Mouse (Mus musculus) forebrain, embryonic 10.5 days (tissue): Measurements from ENCODE around the gene Zscan25. TPM values are rescaled to one million over a fixed set of nuclear protein-coding genes. Genes with fewer than 3 reads are reported as not detected.
"Not testable (repeated sequence)": the region's sequence is repeated elsewhere in the genome, so short reads cannot be mapped to it uniquely, and the experiment has no call there.

ENCODE experiments used
- DNase-seq: peaks from one replicate; pipeline ENCODE4 v3.0.0-alpha.2; 2017; ENCODE audit warnings: low spot score; ENCODE audit errors: extremely low spot score
- H3K27ac ChIP-seq: fragments of 300-500 bp; sonication (generic); 2 replicates; pipeline ENCODE4 v1.5.1; 2016; ENCODE audit warnings: mild to moderate bottlenecking
- H3K27me3 ChIP-seq: fragments of 300-500 bp; sonication (generic); 2 replicates; pipeline ENCODE4 v1.6.1; 2016; ENCODE audit warnings: mild to moderate bottlenecking; ENCODE audit not compliant: poor library complexity, severe bottlenecking
- H3K36me3 ChIP-seq: fragments of 300-500 bp; sonication (generic); replicated peaks from 2 replicates; pipeline ENCODE4 v1.6.1; 2016; ENCODE audit warnings: mild to moderate bottlenecking, moderate library complexity
- H3K4me1 ChIP-seq: fragments of 300-500 bp; sonication (generic); 2 replicates; pipeline ENCODE4 v1.6.1; 2016
- H3K4me3 ChIP-seq: fragments of 300-500 bp; sonication (generic); 2 replicates; pipeline ENCODE4 v1.5.1; 2016; ENCODE audit warnings: mild to moderate bottlenecking, moderate library complexity
- H3K9me3 ChIP-seq: fragments of 300-500 bp; sonication (generic); 2 replicates; pipeline ENCODE4 v1.6.1; 2016; ENCODE audit warnings: mild to moderate bottlenecking, moderate library complexity
- WGBS: fragments of 180-500 bp; shearing (Covaris S2); methylation state at CpG from one replicate; pipeline ENCODE4 v1.1.7; 2016; 5-methylcytosine and 5-hydroxymethylcytosine counted together
- polyA plus RNA-seq: library from polyadenylated mRNA; unstranded; fragments of >200 nt; fragmentation: Nextera tagmentation; extraction: Ambion mirVana; gene quantifications from 2 replicates; pipeline ENCODE4 v1.2.1, GENCODE M21; 2016

Zscan25 gene
- polyA plus RNA-seq, result 0.42 and 0.46 TPM in 2 replicates

DNA sequence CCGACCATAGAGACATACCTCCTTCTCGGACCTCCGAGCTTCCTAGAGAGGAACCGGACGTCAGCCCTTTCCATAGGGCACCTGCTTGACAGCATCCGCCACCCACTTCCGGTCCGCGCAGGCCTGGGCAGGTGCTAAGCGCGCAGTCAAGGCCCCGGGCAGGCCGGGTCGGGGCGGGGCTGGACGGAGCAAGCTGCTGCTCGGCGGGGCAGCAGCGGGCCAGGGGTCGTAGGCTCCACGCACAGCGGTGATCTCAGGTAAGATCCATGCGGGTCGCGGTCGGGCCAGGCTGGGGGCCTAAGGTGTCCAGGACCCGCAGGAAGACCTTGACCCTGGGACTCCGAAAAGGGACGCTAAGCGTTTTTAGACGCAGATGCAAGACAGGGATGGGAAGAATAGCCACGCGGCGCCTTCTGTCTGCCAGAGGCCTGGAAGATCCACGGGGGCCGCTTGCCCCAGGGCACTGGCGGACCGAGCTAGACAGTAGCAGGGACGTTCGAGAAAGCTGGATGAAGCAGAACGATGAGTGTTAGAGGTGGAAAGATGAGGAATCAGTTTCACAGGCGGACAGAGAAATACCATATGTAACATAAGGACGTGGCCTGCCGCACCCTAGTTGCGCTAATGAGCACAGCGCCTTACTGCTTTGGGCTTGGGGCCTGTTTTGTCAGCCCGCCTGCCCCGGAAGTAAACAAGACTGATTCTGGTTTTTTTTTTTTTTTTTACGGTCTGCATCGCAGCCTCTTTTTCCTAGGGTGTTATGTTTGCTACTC lies at the start of gene Zscan25:
Zscan25 (plus strand) TSS at position 130 of the 773 bp plus-strand sequence.
- Histone ChIP-seq H3K9me3 (no peaks in the 10 kb centered on the region), H3K27me3 (no peaks in the 10 kb centered on the region), H3K36me3 (peaks cover 33% of the 10 kb centered on the region), H3K4me3 (peak within 1 kb of the TSS; percentile 75), H3K27ac (peak within 1 kb of the TSS; percentile 91), H3K4me1 (peaks cover 10% of the 10 kb centered on the region)
- DNase-seq, result peak; percentile 91
- WGBS, result 1% methylated on average over 50 of the region's 50 CpGs

DNA sequence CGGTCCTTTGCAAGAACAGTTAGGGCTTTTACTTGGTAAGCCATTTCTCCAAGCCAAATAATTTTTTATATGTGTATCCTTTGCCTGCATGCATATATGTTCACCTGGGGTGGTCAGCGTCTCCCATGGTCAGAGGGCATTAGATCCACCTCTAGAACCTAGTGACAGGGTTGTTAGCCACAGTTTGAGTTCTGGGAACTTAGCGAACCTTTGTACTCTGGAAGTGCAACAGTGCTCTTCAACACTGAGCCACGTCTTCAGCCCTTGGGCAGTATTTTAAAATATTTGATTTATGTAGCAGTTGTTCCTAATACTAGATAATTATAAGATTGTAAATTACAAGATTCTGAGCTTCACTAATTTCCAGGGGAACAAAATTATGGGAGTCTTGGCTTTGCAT lies 49.7 kb upstream of the Zscan25 start:
- Histone ChIP-seq H3K27ac (no peak overlapping the region), H3K9me3 (no peaks in the 10 kb centered on the region), H3K4me3 (peak overlapping the region; percentile 99)

DNA sequence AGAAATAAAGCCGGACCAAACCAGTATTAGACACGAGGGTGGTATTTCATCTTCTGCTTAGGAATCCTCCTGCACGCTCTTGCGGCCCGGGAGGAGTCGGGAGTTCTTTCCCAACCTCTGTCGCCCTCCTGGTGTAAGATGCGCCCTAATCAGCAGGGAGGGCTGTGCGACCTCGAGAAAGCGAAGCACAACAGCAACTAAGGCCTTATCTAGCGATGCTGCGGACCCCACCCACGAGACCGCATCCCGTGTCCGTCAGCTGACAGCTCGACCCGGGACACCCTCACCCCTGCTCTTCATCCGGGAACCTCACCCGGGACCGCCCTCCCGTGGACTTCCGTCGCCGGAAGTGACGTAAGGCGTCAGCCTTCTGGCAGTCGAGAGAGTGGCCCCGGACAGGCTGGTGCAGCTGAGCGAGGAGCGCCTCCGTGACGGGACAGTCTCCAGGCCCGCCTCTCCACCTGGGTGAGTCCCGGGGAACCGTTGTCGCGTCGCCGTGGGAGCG lies 48.9 kb upstream of the Zscan25 start, which contains the start of gene Zfp655:
Zfp655 (plus strand) TSS at position 349 of the 505 bp plus-strand sequence.
- no peaks in the 10 kb centered on the region for H3K27me3 ChIP-seq
- peak within 1 kb of the TSS; percentile 88 for H3K27ac ChIP-seq
- H3K36me3 ChIP-seq, result peaks cover 32% of the 10 kb centered on the region
- peak; percentile 96 for DNase-seq
- H3K4me1 ChIP-seq, result peaks cover 24% of the 10 kb centered on the region
- H3K9me3 ChIP-seq, result no peaks in the 10 kb centered on the region
- H3K4me3 ChIP-seq, result peak within 1 kb of the TSS; percentile 99
- WGBS, result under 1% methylated on average over 42 of the region's 42 CpGs

More for the DNA sequence above, 49.7 kb upstream of the Zscan25 start:
- H3K36me3 ChIP-seq, result peaks cover 24% of the 10 kb centered on the region
- no peak for DNase-seq
- 94% methylated on average over 4 of the region's 4 CpGs for WGBS
- H3K4me1 ChIP-seq, result peaks cover 24% of the 10 kb centered on the region
- H3K27me3 ChIP-seq, result no peaks in the 10 kb centered on the region

- peaks cover 36% of the 10 kb centered on the region for H3K36me3 ChIP-seq
- H3K27me3 ChIP-seq, result no peaks in the 10 kb centered on the region
- H3K4me1 ChIP-seq, result peaks cover 24% of the 10 kb centered on the region
- under 1% methylated on average over 49 of the region's 49 CpGs for WGBS
- no peaks in the 10 kb centered on the region for H3K9me3 ChIP-seq
- DNase-seq, result no peak
- H3K4me3 ChIP-seq, result peak overlapping the region; percentile 99
- H3K27ac ChIP-seq, result peak overlapping the region; percentile 88
Measured at GRCm38 (mm10) chr5:145231893-145232411, 48.3 kb upstream of the Zscan25 start.

GRCm38 (mm10) chr5:145234636-145235035 lies 45.7 kb upstream of the Zscan25 start:
- Histone ChIP-seq H3K27me3 (no peaks in the 10 kb centered on the region), H3K36me3 (peaks cover 63% of the 10 kb centered on the region), H3K4me1 (peaks cover 24% of the 10 kb centered on the region), H3K4me3 (no peak overlapping the region), H3K27ac (no peak overlapping the region), H3K9me3 (no peaks in the 10 kb centered on the region)
- DNase-seq, result no peak

DNA sequence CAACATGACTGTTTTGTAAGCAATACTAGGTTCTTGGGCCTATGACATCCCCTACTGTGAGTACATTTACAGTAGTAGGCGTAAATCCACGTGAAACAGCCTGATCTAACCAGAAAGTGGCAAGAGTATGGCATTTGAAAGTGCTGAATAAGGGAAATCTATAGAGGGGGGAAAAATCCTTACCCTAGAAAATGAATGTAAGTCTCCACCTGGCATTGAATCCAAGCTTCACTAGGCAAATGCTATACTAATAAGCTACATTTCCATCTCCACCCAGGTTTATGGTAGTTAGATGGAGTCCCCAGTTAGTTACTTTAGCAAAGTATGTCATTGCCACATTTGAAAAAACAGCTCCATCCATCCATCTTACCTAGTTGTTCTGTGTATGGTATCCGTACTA lies 30.8 kb upstream of the Zscan25 start:
- no peak overlapping the region for H3K27ac ChIP-seq
- peaks cover 7% of the 10 kb centered on the region; the same call in 1 of the 2 replicates for H3K9me3 ChIP-seq
- WGBS, result 88% methylated on average over 3 of the region's 3 CpGs
- no peak overlapping the region for H3K4me3 ChIP-seq
- DNase-seq, result no peak
- H3K36me3 ChIP-seq, result peaks cover 84% of the 10 kb centered on the region
- H3K27me3 ChIP-seq, result no peaks in the 10 kb centered on the region
- H3K4me1 ChIP-seq, result no peaks in the 10 kb centered on the region

DNA sequence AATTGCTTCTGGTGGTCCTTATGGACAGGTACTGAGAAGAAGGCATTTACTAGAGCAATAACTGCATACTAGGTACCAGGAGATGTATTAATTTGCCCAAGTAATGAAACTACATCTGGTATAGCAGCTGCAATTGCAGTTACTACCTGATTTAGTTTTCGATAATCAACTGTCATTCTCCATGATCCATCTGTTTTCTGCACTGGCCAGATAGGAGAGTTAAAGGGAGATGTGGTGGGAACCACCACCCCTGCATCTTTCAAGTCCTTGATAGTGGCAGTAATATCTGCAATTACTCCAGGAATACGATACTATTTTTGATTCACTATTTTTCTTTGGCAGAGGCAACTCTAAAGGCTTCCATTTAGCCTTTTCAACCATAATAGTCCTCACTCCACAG lies 6.7 kb upstream of the Zscan25 start:
- H3K27me3 ChIP-seq, H3K27ac ChIP-seq, DNase-seq, H3K4me1 ChIP-seq, H3K4me3 ChIP-seq, H3K36me3 ChIP-seq, H3K9me3 ChIP-seq: not testable (repeated sequence)
- 93% methylated on average over 2 of the region's 2 CpGs for WGBS

DNA sequence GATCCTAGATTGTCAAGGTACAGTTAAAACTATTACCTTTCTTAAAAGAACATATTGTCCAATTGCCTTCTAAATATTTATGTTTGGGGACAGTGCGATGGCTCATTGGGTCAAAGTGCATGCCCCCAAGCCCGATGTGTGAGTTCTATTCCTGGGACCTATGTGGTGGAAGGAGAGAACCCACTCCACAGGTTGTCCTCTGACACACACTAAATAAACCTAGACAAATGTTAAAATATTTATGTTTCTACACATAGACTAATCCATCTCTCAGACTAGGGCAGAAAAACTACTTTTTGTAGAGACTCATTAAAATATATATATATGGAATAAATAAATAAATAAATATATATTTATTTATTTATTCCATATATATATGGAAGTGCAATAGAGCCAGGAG lies 352 bp upstream of the Zscan25 start:
- H3K4me3 ChIP-seq, result peak overlapping the region; percentile 75
- H3K36me3 ChIP-seq, result peaks cover 27% of the 10 kb centered on the region
- H3K27me3 ChIP-seq, result no peaks in the 10 kb centered on the region
- 94% methylated on average over 2 of the region's 2 CpGs for WGBS
- H3K9me3 ChIP-seq, result no peaks in the 10 kb centered on the region; the same call in 1 of the 2 replicates
- DNase-seq, result no peak
- H3K4me1 ChIP-seq, result peaks cover 10% of the 10 kb centered on the region
- no peak overlapping the region for H3K27ac ChIP-seq

DNA sequence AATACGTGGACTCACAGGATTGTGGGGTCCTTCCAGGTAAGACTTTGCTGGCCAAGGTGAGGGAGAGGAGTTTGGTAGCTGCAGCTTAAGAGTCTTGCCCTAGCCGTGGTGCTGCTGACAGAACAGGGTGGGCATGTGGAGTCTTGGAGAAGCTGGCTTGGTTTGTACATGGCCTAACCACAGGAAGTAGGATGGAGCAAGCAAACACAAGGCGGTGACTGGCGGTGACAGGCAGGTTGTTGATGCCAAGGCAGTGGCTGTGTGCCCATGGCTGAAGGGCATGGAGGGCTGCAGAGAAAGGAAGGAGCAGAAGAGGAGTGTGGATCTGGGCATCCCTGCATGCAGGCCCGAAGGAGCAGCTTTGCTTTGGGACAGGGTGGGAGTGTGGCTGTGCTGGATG lies 8.1 kb downstream of the Zscan25 start:
- WGBS, result 94% methylated on average over 5 of the region's 5 CpGs
- no peaks in the 10 kb centered on the region for H3K27me3 ChIP-seq
- no peak overlapping the region for H3K4me3 ChIP-seq
- peaks cover 100% of the 10 kb centered on the region for H3K36me3 ChIP-seq
- H3K27ac ChIP-seq, result no peak overlapping the region
- H3K9me3 ChIP-seq, result peaks cover 8% of the 10 kb centered on the region; the same call in 1 of the 2 replicates
- no peak for DNase-seq
- no peaks in the 10 kb centered on the region for H3K4me1 ChIP-seq

DNA sequence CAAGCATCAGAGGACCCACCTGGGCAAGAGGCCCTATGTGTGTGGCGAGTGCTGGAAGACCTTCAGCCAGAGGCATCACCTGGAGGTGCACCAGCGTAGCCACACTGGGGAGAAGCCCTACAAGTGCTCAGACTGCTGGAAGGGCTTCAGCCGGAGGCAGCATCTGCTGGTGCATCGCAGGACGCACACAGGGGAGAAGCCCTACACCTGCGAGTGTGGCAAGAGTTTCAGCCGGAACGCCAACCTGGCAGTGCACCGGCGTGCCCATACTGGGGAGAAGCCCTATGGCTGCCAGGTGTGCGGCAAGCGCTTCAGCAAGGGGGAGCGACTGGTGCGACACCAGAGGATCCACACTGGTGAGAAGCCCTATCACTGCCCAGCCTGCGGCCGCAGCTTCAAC lies 10.4 kb downstream of the Zscan25 start:
- H3K27me3 ChIP-seq, result no peaks in the 10 kb centered on the region
- peaks cover 8% of the 10 kb centered on the region; the same call in 1 of the 2 replicates for H3K9me3 ChIP-seq
- no peak for DNase-seq

DNA sequence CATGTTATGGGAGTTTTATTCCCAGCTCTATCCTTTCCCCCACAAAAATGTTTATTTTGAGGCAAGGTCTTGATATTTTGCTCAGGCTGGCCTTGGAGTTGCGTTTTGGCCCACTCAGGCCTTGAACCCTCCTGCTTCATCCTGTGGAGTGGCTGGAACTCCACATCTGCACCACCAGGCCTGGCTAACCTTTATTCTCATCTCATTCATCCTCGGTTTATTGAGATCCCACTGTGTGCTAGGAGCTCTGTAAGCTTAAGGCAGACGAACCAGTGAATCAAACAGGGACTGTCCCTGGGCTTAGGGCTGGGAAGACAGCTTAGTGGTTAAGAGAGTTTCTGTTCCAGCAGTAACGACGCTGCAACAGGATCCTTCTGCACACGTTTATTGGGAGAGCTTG lies 12.1 kb downstream of the Zscan25 start:
- H3K4me3 ChIP-seq, result no peak overlapping the region
- no peak overlapping the region for H3K27ac ChIP-seq
- H3K9me3 ChIP-seq, result peaks cover 8% of the 10 kb centered on the region; the same call in 1 of the 2 replicates
- no peaks in the 10 kb centered on the region for H3K4me1 ChIP-seq
- 92% methylated on average over 6 of the region's 6 CpGs for WGBS
- no peaks in the 10 kb centered on the region for H3K27me3 ChIP-seq
- DNase-seq, result no peak
- H3K36me3 ChIP-seq, result peaks cover 75% of the 10 kb centered on the region

More for the DNA sequence above, 10.4 kb downstream of the Zscan25 start:
- Histone ChIP-seq H3K36me3 (peaks cover 92% of the 10 kb centered on the region), H3K27ac (no peak overlapping the region), H3K4me3 (no peak overlapping the region), H3K4me1 (no peaks in the 10 kb centered on the region)
- 97% methylated on average over 16 of the region's 16 CpGs for WGBS

DNA sequence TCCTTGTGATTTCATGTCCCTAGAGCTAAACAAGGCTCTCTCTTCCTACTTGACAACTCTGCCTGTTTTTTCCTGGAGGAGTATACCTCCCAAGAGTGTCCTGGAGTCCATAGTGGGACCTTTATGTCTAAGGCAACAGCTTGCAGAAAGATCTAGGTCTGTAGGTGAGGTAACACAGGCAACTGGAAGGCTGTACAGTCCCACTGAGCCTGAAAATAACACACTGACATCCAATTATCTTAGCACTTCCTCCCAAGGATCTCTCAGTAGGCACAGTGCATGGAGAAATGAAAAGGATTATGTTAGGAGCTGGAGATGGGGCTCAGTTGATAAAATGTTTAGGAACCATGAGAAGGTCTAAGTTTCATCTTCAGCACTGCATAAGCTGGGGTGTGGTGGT lies 20.2 kb downstream of the Zscan25 start:
- H3K4me1 ChIP-seq, result no peaks in the 10 kb centered on the region
- no peaks in the 10 kb centered on the region for H3K9me3 ChIP-seq
- no peak overlapping the region for H3K4me3 ChIP-seq
- H3K36me3 ChIP-seq, result no peaks in the 10 kb centered on the region
- H3K27me3 ChIP-seq, result no peaks in the 10 kb centered on the region
- DNase-seq, result peak; percentile 4
- no peak overlapping the region for H3K27ac ChIP-seq

- not testable (repeated sequence) for H3K4me1 ChIP-seq, H3K27ac ChIP-seq, H3K36me3 ChIP-seq, DNase-seq, H3K4me3 ChIP-seq, H3K9me3 ChIP-seq, H3K27me3 ChIP-seq
- 67% methylated on average over 4 of the region's 4 CpGs for WGBS
Measured at GRCm38 (mm10) chr5:145301796-145302195, 21.5 kb downstream of the Zscan25 start.
